Comparison of ENCODE assay signal across 8 mouse cellular contexts in genomic region chr11:88098787-88099598, GRCm38 (mm10). TPM values are rescaled to one million over a fixed set of nuclear protein-coding genes. Genes with fewer than 3 reads are reported as not detected.
DNase-seq lines count a peak whose midpoint lies in the region; ATAC-seq and TF ChIP-seq lines count a peak whose summit lies in the region.

No protein-coding gene starts in this region.

- H3K27me3 ChIP-seq in C2C12 (ENCODE audit: control insufficient read depth, insufficient read depth, insufficient read length), result no peaks in the 10 kb centered on the region
- H3K27me3 ChIP-seq in heart, embryonic 16.5 days (ENCODE audit: control insufficient read depth, insufficient read depth, low read length), result no peaks in the 10 kb centered on the region
- H3K27me3 ChIP-seq in liver, embryonic 16.5 days (ENCODE audit: control insufficient read depth, insufficient read depth, low read depth, low read length), result peaks cover 50% of the 10 kb centered on the region
- no peaks in the 10 kb centered on the region for H3K27me3 ChIP-seq in neural tube, embryonic 12.5 days (replicated peaks)
- no peaks in the 10 kb centered on the region for H3K27me3 ChIP-seq in stomach, postnatal 0 days (ENCODE audit: control insufficient read depth, insufficient read depth, low read length)

- peaks cover 2% of the 10 kb centered on the region; the same call in 1 of the 2 replicates for H3K4me1 ChIP-seq in embryonic fibroblast, embryonic 13.5 days (ENCODE audit: control insufficient read depth, insufficient read depth, low read length)
- H3K4me1 ChIP-seq in heart, embryonic 16.5 days (ENCODE audit: control insufficient read depth, insufficient read depth, low read length), result peaks cover 32% of the 10 kb centered on the region
- peaks cover 3% of the 10 kb centered on the region for H3K4me1 ChIP-seq in liver, embryonic 16.5 days (ENCODE audit: control insufficient read depth, low read depth, low read length)
- H3K4me1 ChIP-seq in neural tube, embryonic 12.5 days, result peaks cover 32% of the 10 kb centered on the region
- 0 out of 2 replicates have a peak, but pooled peaks cover 3% of the 10 kb centered on the region for H3K4me1 ChIP-seq in stomach, postnatal 0 days (replicated peaks; ENCODE audit: control insufficient read depth, insufficient read depth)

- TF ChIP-seq EP300 in stomach, postnatal 0 days (optimal IDR thresholded peaks at IDR 0.05), result no peak

- H3K79me2 ChIP-seq in C2C12 (ENCODE audit: control insufficient read depth, insufficient read depth), result peaks cover 57% of the 10 kb centered on the region

- under 1% methylated on average over 80 of the region's 95 CpGs for WGBS in heart, embryonic 16.5 days
- WGBS in liver, embryonic 16.5 days (ENCODE audit: insufficient replicate concordance), result under 1% methylated on average over 56 of the region's 95 CpGs
- under 1% methylated on average over 95 of the region's 95 CpGs for WGBS in neural tube, embryonic 12.5 days
- WGBS in stomach, postnatal 0 days, result 0% methylated on average over 75 of the region's 95 CpGs

- ATAC-seq in heart, embryonic 16.5 days (replicated peaks; ENCODE audit: extremely low read depth, insufficient read depth, low FRiP score), result peak; percentile 75
- 0 out of 2 replicates have a peak, but pooled peaks have one; percentile 11 for ATAC-seq in liver, embryonic 16.5 days (ENCODE audit: low read depth)
- peak; percentile 76 for ATAC-seq in neural tube, embryonic 12.5 days (ENCODE audit: low FRiP score, low read depth)
- ATAC-seq in stomach, postnatal 0 days (ENCODE audit: low FRiP score, low TSS enrichment), result peak; percentile 75

- peak overlapping the region; percentile 88 for H3K4me2 ChIP-seq in heart, embryonic 16.5 days (ENCODE audit: low read depth, low read length)
- H3K4me2 ChIP-seq in liver, embryonic 16.5 days (ENCODE audit: low read depth, low read length), result peak overlapping the region; percentile 77
- peak overlapping the region; percentile 84 for H3K4me2 ChIP-seq in neural tube, embryonic 12.5 days (replicated peaks)
- H3K4me2 ChIP-seq in stomach, postnatal 0 days (replicated peaks; ENCODE audit: low read depth), result peak overlapping the region; percentile 86

- TF ChIP-seq CTCF in C2C12 (IDR thresholded peaks at IDR 0.05; ENCODE audit: control insufficient read depth, insufficient read depth, insufficient read length), result peak; percentile 49
- no peak for TF ChIP-seq CTCF in embryonic fibroblast, embryonic 13.5 days (IDR thresholded peaks at IDR 0.05; ENCODE audit: borderline replicate concordance, insufficient read depth, low read length)
- peak; percentile 61 for TF ChIP-seq CTCF in stomach, postnatal 0 days (IDR thresholded peaks at IDR 0.05; ENCODE audit: low read depth)

- peak overlapping the region; percentile 88 for H3K27ac ChIP-seq in embryonic fibroblast, embryonic 13.5 days (ENCODE audit: insufficient read depth, low read length)
- peak overlapping the region; percentile 94 for H3K27ac ChIP-seq in heart, embryonic 16.5 days (ENCODE audit: low read length)
- H3K27ac ChIP-seq in liver, embryonic 16.5 days (ENCODE audit: low read length), result no peak overlapping the region
- H3K27ac ChIP-seq in neural tube, embryonic 12.5 days, result peak overlapping the region; percentile 87
- H3K27ac ChIP-seq in stomach, postnatal 0 days (replicated peaks), result peak overlapping the region; percentile 95

- H3K36me3 ChIP-seq in C2C12 (ENCODE audit: control insufficient read depth, insufficient read depth), result no peaks in the 10 kb centered on the region
- H3K36me3 ChIP-seq in heart, embryonic 16.5 days (ENCODE audit: control insufficient read depth, insufficient read depth), result no peaks in the 10 kb centered on the region
- no peaks in the 10 kb centered on the region for H3K36me3 ChIP-seq in liver, embryonic 16.5 days (ENCODE audit: control insufficient read depth, insufficient read depth)
- H3K36me3 ChIP-seq in neural tube, embryonic 12.5 days, result no peaks in the 10 kb centered on the region
- no peaks in the 10 kb centered on the region for H3K36me3 ChIP-seq in stomach, postnatal 0 days (ENCODE audit: control insufficient read depth, insufficient read depth, low read length)

- H3ac ChIP-seq in C2C12 (ENCODE audit: control insufficient read depth, insufficient read length, low read depth), result peak overlapping the region; percentile 95

- peaks cover 29% of the 10 kb centered on the region for H3K79me3 ChIP-seq in C2C12 (ENCODE audit: low read depth)

- no peaks in the 10 kb centered on the region for H3K9me3 ChIP-seq in heart, embryonic 16.5 days (replicated peaks; ENCODE audit: control insufficient read depth, low read length)
- no peaks in the 10 kb centered on the region for H3K9me3 ChIP-seq in liver, embryonic 16.5 days (replicated peaks; ENCODE audit: control insufficient read depth, low read length)
- no peaks in the 10 kb centered on the region for H3K9me3 ChIP-seq in neural tube, embryonic 12.5 days
- H3K9me3 ChIP-seq in stomach, postnatal 0 days (ENCODE audit: control insufficient read depth, low read length), result no peaks in the 10 kb centered on the region

- H3K4me3 ChIP-seq in C2C12 (ENCODE audit: insufficient read depth, poor library complexity, severe bottlenecking), result peak overlapping the region; percentile 72
- H3K4me3 ChIP-seq in embryonic fibroblast, embryonic 13.5 days (ENCODE audit: insufficient read depth, low read length), result peak overlapping the region; percentile 75
- H3K4me3 ChIP-seq in heart, embryonic 16.5 days (ENCODE audit: low read length), result peak overlapping the region; percentile 89
- peak overlapping the region; percentile 62 for H3K4me3 ChIP-seq in liver, embryonic 16.5 days (ENCODE audit: low read depth, low read length)
- peak overlapping the region; percentile 89 for H3K4me3 ChIP-seq in neural tube, embryonic 12.5 days
- peak overlapping the region; percentile 76 for H3K4me3 ChIP-seq in stomach, postnatal 0 days (ENCODE audit: low read depth, low read length)

- TF ChIP-seq POLR2A in embryonic fibroblast, embryonic 13.5 days (IDR thresholded peaks at IDR 0.05; ENCODE audit: low read depth, low read length), result no peak; the same call in none of the 2 replicates

- peak; percentile 88 to 91 for DNase-seq in adrenal gland, postnatal 36 days
- peak; percentile 78 to 87 for DNase-seq in kidney, postnatal 25 days
- DNase-seq in stomach, postnatal 0 days (ENCODE audit: low spot score), result peak; percentile 82

- peak overlapping the region; percentile 97 for H3K9ac ChIP-seq in heart, embryonic 16.5 days (ENCODE audit: low read length)
- H3K9ac ChIP-seq in liver, embryonic 16.5 days (ENCODE audit: low read depth, low read length), result peak overlapping the region; percentile 52; the same call in 1 of the 2 replicates
- peak overlapping the region; percentile 99 for H3K9ac ChIP-seq in neural tube, embryonic 12.5 days
- peak overlapping the region; percentile 93 for H3K9ac ChIP-seq in stomach, postnatal 0 days (ENCODE audit: low read length)

TF ChIP-seq in C2C12, 6 proteins besides CTCF, POLR2A, EP300 and RAD21:
- TF ChIP-seq MYOD1 (IDR thresholded peaks at IDR 0.05; ENCODE audit: control insufficient read depth, insufficient read length, low read depth) (peak; percentile 16), MAX (IDR thresholded peaks at IDR 0.05) (peak; percentile 19), MYOG (IDR thresholded peaks at IDR 0.05; ENCODE audit: control insufficient read depth, extremely low read depth, insufficient read length) (no peak), CEBPB (IDR thresholded peaks at IDR 0.05; ENCODE audit: low read depth) (no peak)
TF ChIP-seq in C2C12: peak in this region for 2.

RNA-seq across cellular contexts. Expression of gene Cuedc1, which starts 1.1 kb away (rescaled TPM):
- polyA plus RNA-seq in C2C12 (2012; fragmentation: generic; extraction: Trizol), result 16.2 TPM
- total RNA-seq in adrenal gland, postnatal 36 days (2021), result 10 to 100 TPM; 46.9 to 53.4 TPM
- 29.6 and 31.8 TPM in 2 replicates for polyA plus RNA-seq in embryonic fibroblast, embryonic 13.5 days (2011; ENCODE audit: insufficient read length, low read depth, missing spikeins)
- polyA plus RNA-seq in heart, embryonic 16.5 days (2015; fragmentation: Nextera tagmentation; extraction: Ambion mirVana), result 15.2 and 17.6 TPM in 2 replicates
- 0.33 and 0.57 TPM in 2 replicates for polyA plus RNA-seq in liver, embryonic 16.5 days (2015; fragmentation: Nextera tagmentation; extraction: Ambion mirVana)
- 50.2 and 50.7 TPM in 2 replicates for polyA plus RNA-seq in neural tube, embryonic 12.5 days (2016; fragmentation: Nextera tagmentation; extraction: Ambion mirVana)
- polyA plus RNA-seq in stomach, postnatal 0 days (2015; fragmentation: Nextera tagmentation; extraction: Ambion mirVana), result 12.8 and 13.7 TPM in 2 replicates

RNA-seq across cellular contexts. Expression of gene Vezf1, which starts 30.9 kb away (rescaled TPM):
- polyA plus RNA-seq in C2C12 (2012; fragmentation: generic; extraction: Trizol), result 13.3 TPM
- 10 to 100 TPM; 49.3 to 50.9 TPM for total RNA-seq in adrenal gland, postnatal 36 days (2021)
- polyA plus RNA-seq in embryonic fibroblast, embryonic 13.5 days (2011; ENCODE audit: insufficient read length, low read depth, missing spikeins), result 44.6 and 46.1 TPM in 2 replicates
- 22.3 and 24.3 TPM in 2 replicates for polyA plus RNA-seq in heart, embryonic 16.5 days (2015; fragmentation: Nextera tagmentation; extraction: Ambion mirVana)
- 7.3 and 7.7 TPM in 2 replicates for polyA plus RNA-seq in liver, embryonic 16.5 days (2015; fragmentation: Nextera tagmentation; extraction: Ambion mirVana)
- 73.9 and 84.7 TPM in 2 replicates for polyA plus RNA-seq in neural tube, embryonic 12.5 days (2016; fragmentation: Nextera tagmentation; extraction: Ambion mirVana)
- 15.9 and 18.1 TPM in 2 replicates for polyA plus RNA-seq in stomach, postnatal 0 days (2015; fragmentation: Nextera tagmentation; extraction: Ambion mirVana)

RNA-seq across cellular contexts. Expression of gene Srsf1, which starts 51.8 kb away (rescaled TPM):
- 143 TPM for polyA plus RNA-seq in C2C12 (2012; fragmentation: generic; extraction: Trizol)
- total RNA-seq in adrenal gland, postnatal 36 days (2021), result 100 to 1,000 TPM; 212 to 243 TPM
- 291 and 361 TPM in 2 replicates for polyA plus RNA-seq in embryonic fibroblast, embryonic 13.5 days (2011; ENCODE audit: insufficient read length, low read depth, missing spikeins)
- 158 and 185 TPM in 2 replicates for polyA plus RNA-seq in heart, embryonic 16.5 days (2015; fragmentation: Nextera tagmentation; extraction: Ambion mirVana)
- 101 and 102 TPM in 2 replicates for polyA plus RNA-seq in liver, embryonic 16.5 days (2015; fragmentation: Nextera tagmentation; extraction: Ambion mirVana)
- polyA plus RNA-seq in neural tube, embryonic 12.5 days (2016; fragmentation: Nextera tagmentation; extraction: Ambion mirVana), result 446 and 488 TPM in 2 replicates
- 88.1 and 97.5 TPM in 2 replicates for polyA plus RNA-seq in stomach, postnatal 0 days (2015; fragmentation: Nextera tagmentation; extraction: Ambion mirVana)

Comparison
In these comparisons a context has a peak if more than half of its experiments do, and no peak if none do; other contexts are left out.
1. ATAC-seq: peak in every context shown above with its lines; median percentile 76 in neural tube, embryonic 12.5 days; 75 in heart, embryonic 16.5 days; 75 in stomach, postnatal 0 days; 11 in liver, embryonic 16.5 days.